Mouse (Mus musculus) cerebellum, adult 9-10 months (tissue): ENCODE results near the gene B3gat3.

Experiments used
- DNase-seq: peaks from one replicate; pipeline ENCODE4 v3.0.0; 2022

Gene B3gat3

GRCm38 (mm10) chr19:8898576-8898975 is 21.6 kb upstream of the B3gat3 start:
- peak; percentile 45 for DNase-seq

GRCm38 (mm10) chr19:8899079-8899478 is 21.1 kb upstream of the B3gat3 start:
- peak; percentile 46 for DNase-seq

DNA sequence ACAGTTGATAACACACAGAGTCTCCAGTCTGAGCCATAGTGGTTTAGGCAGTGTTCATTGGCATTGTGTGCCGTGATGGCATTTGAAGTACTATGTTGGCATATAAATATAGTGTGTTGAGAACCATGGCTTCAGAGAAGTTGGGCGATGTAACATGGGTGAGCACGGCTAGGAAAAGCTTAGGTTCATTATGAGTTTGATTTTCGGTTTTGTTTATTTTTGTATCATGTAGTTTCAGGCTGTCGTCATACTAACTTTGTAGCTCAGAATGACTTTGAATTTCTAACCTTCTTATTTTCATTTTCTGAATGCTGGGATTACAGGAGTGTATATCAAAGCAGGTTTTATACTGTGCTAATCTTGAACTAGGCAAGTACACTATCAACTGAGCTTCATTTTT is 16.8 kb upstream of the B3gat3 start:
- no peak for DNase-seq

DNA sequence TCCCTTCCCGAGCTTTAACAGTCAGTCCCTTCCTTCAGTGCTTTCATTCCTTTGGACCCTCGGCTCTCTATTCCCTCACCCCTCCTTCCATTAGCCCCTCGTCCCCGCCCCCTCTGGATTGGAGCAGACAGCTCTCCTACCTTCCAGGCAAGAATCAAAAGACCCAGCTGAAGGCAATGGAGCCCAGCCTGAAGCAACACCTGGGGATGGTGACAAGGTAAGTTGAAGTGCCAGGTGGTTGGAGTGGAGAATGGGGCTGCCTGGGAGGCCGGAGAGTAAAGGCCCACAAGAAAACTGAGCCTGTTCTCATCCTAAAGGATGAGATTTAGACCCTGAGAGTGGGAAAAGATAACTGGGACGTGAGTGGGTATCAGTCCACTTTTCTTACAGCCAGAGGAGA is 11.6 kb upstream of the B3gat3 start:
- DNase-seq, result no peak

DNA sequence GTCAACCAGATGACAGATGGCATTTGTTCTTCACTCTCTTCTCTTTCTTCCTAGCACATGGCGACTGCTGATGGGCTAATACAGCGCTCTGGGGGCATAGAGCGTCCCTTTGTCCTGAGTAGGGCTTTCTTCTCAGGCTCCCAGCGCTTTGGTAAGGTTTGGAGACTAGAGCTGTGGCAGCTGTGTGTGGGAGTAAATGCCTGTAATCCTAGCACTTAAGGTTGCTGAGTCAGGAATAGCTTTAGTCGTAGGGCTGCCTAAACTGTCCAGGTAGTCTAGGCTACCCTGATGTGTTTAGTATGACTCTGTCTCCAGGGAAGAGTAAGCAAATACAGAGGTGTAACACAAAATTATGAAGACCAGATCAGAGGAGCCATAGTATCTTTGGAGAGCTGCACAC is 8.4 kb upstream of the B3gat3 start:
- DNase-seq, result no peak

DNA sequence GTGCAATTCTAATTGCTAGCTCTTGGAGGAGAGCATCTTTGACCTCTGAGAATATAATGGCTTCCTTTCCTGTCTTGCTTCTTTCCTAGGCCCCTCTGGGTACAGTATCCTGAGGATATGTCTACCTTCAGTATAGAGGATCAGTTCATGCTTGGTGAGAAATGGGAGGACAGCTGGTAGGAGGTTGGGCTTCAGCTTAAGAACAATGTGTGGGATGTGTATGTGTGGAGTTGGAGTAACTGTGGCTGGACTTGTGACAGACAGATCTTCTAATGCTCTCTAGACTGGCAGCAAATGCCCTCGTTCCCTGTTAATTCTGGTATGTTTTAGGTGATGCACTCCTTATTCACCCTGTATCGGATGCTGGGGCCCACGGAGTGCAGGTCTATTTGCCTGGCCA is 6.0 kb upstream of the B3gat3 start:
- DNase-seq, result no peak

DNA sequence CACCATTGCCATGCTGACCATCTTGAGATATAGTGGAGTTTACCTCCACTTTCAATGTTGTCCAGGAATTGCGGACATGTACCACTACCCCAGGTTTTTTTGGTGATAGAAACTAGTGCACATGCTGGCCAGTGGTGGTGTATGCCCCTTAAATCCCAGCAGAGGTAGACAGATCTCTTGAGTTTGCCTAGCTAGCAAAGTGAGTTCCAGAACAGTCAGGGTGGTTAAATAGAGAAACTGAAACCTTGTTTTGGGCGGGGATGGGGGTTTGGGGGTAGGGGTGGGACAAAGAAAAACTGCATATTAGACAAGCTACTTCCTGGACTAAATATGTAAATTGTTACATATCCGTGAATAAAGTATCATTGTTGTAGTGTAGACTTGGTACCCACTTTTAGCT is 1.2 kb upstream of the B3gat3 start:
- peak; percentile 13 for DNase-seq

GRCm38 (mm10) chr19:8919684-8920072 is 496 bp upstream of the B3gat3 start:
- DNase-seq, result no peak

- DNase-seq, result peak; percentile 67
Observed at GRCm38 (mm10) chr19:8920836-8921291, 690 bp downstream of the B3gat3 start.

- peak; percentile 42 for DNase-seq
Observed at GRCm38 (mm10) chr19:8921741-8922140, 1.6 kb downstream of the B3gat3 start.

DNA sequence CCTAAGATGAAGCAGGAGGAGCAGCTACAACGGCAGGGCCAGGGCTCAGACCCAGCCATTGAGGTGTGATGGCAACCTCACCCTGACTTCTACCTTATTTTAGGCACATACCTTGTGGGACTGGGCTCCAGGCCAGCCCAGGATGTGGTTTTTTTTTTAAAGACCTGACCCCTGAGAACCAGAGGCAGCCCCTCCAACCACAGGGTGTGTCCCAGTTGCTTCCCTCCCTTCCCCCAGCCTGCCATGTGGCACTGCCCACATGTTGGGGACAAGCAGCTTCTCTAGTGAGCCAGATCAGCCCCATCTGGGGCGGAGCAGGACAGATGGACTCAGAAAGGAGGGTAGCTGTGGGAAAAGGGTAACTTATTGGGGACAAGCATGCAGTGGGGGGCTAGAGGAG is 6.6 kb downstream of the B3gat3 start:
- DNase-seq, result no peak

- no peak for DNase-seq
Observed at GRCm38 (mm10) chr19:8927891-8928525, 7.8 kb downstream of the B3gat3 start.

DNA sequence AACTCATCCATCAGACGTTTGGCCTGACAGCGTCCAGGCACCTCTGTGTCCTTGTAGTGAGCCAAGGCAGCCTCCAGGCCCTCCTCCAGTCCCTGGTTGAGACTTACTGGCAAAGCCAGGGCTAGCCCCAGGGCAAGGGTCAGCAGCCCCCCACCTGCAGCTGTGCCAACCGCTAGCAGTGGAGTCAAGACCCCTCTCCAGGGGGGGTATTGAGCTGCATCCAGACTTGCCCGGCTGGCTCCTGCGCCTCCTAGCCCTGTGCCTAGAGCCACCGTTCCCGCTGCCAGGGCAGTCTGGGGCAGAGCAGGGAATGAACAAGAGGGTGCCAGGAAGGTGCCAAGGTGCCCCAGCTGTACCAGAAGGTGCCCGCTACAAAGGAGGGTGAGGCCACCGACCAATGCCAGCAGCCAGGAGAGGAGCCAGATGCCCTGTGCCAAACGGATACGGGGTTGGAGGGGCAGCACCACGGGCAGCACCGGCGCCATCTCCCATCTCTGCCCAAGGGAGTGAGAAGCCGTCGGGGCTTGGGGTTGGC is 8.6 kb downstream of the B3gat3 start:
- DNase-seq, result peak; percentile 80

DNA sequence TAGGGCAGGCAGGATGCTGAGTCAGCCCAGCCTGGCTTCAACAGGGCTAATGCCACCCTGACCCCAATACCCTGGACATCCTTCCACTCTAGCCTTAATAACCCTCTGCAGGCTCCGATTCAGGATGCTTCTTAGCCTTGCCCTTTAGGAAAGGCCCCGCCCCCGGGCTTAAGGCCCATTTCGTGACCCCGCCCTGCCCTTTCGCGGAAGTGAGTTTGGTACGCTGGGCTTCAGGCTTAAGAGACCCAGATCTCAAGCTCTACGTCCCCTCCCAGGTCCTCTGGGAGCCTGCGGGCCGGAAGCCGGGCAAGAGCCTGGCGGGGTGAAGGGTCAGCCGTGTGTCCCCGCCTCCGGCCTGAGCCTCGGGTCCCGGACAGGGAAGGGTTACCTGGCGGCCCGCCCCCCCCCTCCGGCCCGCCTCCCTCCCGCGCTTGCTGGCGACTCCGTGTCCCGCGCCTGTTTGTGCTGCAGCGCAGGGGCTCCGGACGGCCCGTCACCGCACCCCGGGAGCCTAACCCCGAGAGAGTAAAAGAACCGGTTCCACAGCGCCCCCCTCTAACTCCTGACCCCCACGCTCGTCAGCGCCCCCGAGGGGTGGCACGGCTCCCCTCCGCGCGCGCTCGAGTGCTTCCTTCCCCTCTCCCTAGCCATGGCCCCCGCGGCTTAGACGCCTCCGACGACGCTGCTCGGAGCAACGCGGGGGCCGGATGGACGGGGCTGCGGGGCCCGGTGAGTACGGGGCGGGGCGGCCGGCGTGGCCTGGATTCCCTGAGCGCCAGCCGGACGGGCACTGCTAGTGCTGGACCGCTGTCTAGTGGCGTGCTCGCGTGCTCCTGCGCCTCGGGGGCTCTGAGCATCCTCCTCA is 9.3 kb downstream of the B3gat3 start, which contains the start of the genes Rom1 and Eml3:
Gene Rom1 (minus strand): TSS at position 133 of the 865 bp plus-strand sequence.
Gene Eml3 (plus strand): TSS at position 329 of the 865 bp plus-strand sequence.
- DNase-seq, result peak; percentile 88

DNA sequence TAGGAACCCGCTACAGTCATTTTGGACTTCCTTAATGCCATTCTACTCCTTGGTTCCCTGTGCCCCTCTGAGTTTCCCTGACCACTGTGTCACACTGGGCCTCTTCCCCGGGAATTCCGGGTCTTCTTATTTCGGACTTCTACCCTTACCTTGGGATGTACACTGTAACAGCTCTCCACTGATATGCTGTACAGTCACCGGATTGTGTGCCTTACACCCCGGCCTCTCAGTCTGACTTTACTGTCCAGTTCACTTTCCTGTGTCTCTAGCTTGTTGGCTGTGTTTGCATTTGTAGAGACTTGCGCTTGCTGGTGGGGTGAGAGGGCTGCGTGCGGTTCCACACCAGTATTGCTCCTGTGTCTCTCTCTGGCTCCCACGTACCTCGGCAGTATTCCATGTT is 9.9 kb downstream of the B3gat3 start:
- DNase-seq, result no peak

- no peak for DNase-seq
Observed at GRCm38 (mm10) chr19:8930771-8931170, 10.6 kb downstream of the B3gat3 start.

DNA sequence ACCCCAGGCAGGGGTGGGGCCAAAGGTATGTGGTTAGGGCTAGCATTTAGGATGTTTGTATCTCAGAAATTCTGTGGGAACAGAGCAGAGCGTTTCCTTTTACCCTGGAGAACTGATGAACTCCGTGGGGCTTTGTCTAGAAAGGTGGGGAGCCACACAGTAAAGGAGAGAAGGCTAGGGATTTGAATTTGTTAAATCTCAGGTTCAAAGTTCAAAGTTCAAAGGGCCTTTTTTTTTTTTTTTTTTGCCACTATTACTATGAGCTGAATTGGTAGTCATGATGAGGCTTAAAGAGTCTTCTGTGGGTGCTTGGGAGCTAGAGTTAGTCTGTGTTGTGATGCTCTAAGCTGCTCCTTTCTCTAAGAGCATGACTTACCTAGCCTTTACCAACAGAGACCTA is 16.6 kb downstream of the B3gat3 start:
- DNase-seq, result no peak

DNA sequence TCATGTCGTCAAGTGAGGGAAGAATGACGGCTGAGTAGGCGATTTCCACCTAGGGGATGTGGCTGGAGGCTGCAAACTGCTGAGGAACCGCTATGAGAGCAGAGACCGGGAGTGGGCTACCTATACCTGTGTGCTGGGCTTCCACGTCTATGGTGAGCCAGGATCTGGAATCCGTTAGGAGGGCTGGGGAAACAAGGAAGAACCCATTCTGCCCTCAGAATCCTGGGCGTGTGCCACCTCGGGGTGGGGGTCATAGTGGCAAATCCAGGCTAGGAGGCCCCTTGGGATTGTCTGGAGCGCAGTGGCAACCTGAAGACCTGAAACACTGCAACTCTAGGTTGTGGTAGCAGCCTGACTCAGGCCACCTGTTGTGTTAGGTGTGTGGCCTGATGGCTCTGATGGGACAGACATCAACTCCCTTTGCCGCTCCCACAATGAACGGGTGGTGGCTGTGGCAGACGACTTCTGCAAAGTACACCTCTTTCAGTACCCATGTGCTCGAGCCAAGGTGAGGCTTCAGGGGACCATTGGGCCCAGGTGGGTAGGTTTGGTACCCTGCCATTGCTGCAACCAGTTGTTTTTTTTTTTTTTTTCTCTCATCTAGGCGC is 20.5 kb downstream of the B3gat3 start:
- no peak for DNase-seq

- no peak for DNase-seq
Observed at GRCm38 (mm10) chr19:8941136-8941514, 21.0 kb downstream of the B3gat3 start.

GRCm38 (mm10) chr19:8941515-8942217 is 21.5 kb downstream of the B3gat3 start, which contains the start of gene Mta2:
Gene Mta2 (plus strand): TSS chr19:8941875.
- DNase-seq, result peak; percentile 96

DNA sequence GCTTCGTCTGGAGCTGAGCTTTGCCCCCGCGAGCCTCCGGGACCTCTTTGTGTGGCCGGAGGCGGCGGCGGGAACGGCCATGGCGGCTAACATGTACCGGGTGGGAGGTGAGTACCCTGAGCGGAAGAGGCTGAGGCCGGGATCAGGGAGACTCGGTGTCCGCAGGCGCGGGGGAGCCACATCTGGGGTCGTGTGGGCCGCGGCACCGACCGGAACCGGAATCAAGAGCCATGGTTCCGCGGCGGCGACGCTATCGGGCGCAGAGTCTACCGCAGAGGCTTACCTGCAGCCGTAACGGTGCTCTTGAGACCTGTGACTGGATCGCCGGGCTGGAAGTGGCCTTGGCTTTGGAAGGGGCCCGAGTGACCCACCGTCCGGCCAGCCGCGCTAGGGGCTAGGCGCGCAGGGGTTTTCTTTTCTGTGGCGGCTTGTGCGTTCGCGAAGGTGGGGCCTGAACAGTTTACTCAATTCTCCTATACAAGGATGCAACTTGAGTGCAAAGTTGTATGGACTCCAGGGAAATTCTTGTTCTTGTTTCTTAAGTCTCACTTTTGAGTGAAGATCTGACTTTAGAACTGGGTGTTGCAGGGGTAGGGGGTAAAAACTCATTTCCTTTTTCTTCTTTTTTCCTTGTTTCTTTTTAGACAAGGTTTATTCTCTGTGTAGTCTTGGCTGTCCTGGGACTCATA is 22.2 kb downstream of the B3gat3 start:
- no peak for DNase-seq

DNA sequence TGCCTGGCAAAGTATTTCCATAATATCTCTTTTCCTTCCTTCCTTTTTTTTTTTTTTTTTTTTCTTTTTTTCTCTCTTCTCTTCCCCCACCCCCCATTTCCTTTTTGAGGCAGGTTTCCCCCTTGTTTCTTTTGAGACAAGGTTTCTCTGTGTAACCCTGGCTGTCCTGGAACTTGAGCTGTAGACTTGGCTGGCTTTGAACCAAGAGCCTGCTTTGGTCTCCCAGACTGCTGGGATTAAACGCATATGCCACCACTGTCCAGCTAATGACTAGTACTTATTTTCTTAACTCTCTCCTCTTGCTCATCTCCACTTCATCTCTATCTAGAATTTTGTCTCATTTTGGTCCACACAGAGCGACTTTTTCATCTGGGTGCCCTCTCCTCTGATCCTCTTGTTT is 22.9 kb downstream of the B3gat3 start:
- no peak for DNase-seq
